Mouse (Mus musculus) neural tube, embryonic 11.5 days (tissue): ENCODE measurements at regions not wholly inside any gene's neighbourhood (a gene's known extent, or its start where the extent isn't known, plus 50 kb on each side); places are given as distances from the start of the nearest gene placed in this dataset.

Experiments used
- ATAC-seq: fragments of 200-750 bp; cut with Nextera tagmentation; 2 replicates; pipeline ENCODE4 v1.8.0; 2017; ENCODE audit warnings: moderate number of reproducible peaks, mild to moderate bottlenecking, moderate TSS enrichment, moderate library complexity; ENCODE audit not compliant: insufficient read depth, low FRiP score, low TSS enrichment
- DNase-seq: peaks from one replicate; pipeline ENCODE4 v3.0.0-alpha.2; 2015; ENCODE audit warnings: low spot score
- H3K27ac ChIP-seq: fragments of 300-500 bp; sonication (generic); 2 replicates; pipeline ENCODE4 v1.5.1; 2014; ENCODE audit warnings: low read depth, mild to moderate bottlenecking, low read length
- H3K27me3 ChIP-seq: fragments of 300-500 bp; sonication (generic); 2 replicates; pipeline ENCODE4 v1.6.1; 2014; ENCODE audit warnings: mild to moderate bottlenecking, low read length, mixed read lengths; ENCODE audit not compliant: control insufficient read depth, insufficient read depth
- H3K36me3 ChIP-seq: fragments of 300-500 bp; sonication (generic); 2 replicates; pipeline ENCODE4 v1.6.1; 2014; ENCODE audit warnings: mild to moderate bottlenecking, low read length, moderate library complexity, mixed read lengths; ENCODE audit not compliant: control insufficient read depth, insufficient read depth
- H3K4me1 ChIP-seq: fragments of 300-500 bp; sonication (generic); 2 replicates; pipeline ENCODE4 v1.6.1; 2014; ENCODE audit warnings: low read length, mixed read lengths; ENCODE audit not compliant: control insufficient read depth, insufficient read depth
- H3K4me2 ChIP-seq: fragments of 300-500 bp; sonication (generic); 2 replicates; pipeline ENCODE4 v1.6.1; 2014; ENCODE audit warnings: low read depth, mild to moderate bottlenecking, moderate library complexity
- H3K4me3 ChIP-seq: fragments of 300-500 bp; sonication (generic); 2 replicates; pipeline ENCODE4 v1.5.1; 2014; ENCODE audit warnings: low read depth, low read length
- H3K9ac ChIP-seq: fragments of 300-500 bp; sonication (generic); 2 replicates; pipeline ENCODE4 v1.6.1; 2014; ENCODE audit warnings: mild to moderate bottlenecking, low read length
- H3K9me3 ChIP-seq: fragments of 300-500 bp; sonication (generic); 2 replicates; pipeline ENCODE4 v1.6.1; 2016; ENCODE audit warnings: low read length; ENCODE audit not compliant: control insufficient read depth
- WGBS: fragments of 180-500 bp; shearing (Covaris S2); extraction: QIAGEN DNeasy Blood & Tissue Kit; methylation state at CpG from one replicate; pipeline ENCODE4 v1.1.7; 2014; 5-methylcytosine and 5-hydroxymethylcytosine counted together

DNA sequence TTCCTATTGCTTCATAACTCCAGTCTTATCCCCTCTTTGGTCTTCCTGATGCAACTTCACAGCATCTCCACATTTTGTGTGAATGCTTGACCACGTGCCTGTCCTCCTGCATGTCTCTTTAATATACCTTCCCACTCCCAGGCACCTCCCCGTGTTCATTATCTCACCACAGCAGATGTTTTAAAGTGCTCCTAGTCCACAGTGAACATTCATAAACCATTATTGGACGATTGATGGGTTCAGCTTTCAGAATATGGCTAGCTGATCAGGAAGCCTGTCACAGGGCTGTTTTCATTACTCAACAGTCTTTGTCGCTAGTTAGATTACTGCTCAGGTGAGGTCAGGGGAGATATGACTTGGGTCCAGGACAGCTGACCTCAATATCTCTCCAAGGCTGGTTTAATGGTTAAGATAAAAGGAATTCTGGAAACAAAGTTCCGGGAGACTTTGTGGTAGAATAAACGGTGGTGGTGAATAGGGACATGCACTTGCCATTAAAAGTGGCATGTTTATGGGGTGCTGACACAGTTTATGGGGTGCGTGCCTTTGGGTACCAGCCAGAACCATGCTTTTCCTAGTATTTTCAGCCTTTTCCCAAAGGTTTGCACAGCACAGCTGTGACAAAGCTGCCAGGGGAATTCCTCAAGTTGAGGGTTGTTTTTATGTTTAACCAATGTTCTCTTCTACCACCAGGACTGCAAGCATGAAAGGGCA, 198.5 kb downstream of the Lnpk start:
- WGBS = 73% methylated on average over 7 of the region's 7 CpGs
- Histone ChIP-seq H3K9ac (no peak overlapping the region), H3K27ac (no peak overlapping the region), H3K4me1 (no peaks in the 10 kb centered on the region), H3K9me3 (no peaks in the 10 kb centered on the region), H3K36me3 (no peaks in the 10 kb centered on the region), H3K4me3 (no peak overlapping the region), H3K27me3 (no peaks in the 10 kb centered on the region), H3K4me2 (no peak overlapping the region)
- no peak for DNase-seq
- ATAC-seq = no peak

DNA sequence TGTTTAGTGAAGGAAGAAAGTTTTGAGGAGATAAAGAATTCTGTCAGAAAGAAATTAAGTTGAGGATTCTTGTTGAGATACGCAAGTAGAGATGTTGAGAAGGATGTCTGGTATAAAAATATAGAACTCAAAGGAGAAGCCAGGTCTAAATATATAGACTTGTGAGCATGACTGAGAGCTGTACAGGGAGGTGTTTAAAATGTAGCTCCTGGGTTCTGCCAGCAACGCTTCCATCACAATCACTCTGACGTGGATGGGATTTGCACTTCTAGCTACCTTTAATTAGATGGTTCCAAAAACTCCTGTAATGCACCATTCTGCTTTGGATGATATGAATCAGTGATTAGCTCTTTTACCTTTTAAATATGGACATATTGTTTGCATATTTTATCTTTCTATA, 200.5 kb downstream of the Lnpk start:
- no peaks in the 10 kb centered on the region for H3K9me3 ChIP-seq
- no peak overlapping the region for H3K4me2 ChIP-seq
- ATAC-seq = no peak
- no peak for DNase-seq
- no peak overlapping the region for H3K9ac ChIP-seq
- H3K27ac ChIP-seq = no peak overlapping the region
- no peak overlapping the region for H3K4me3 ChIP-seq
- no peaks in the 10 kb centered on the region for H3K27me3 ChIP-seq
- 92% methylated on average over 3 of the region's 3 CpGs for WGBS
- no peaks in the 10 kb centered on the region for H3K36me3 ChIP-seq
- no peaks in the 10 kb centered on the region for H3K4me1 ChIP-seq

DNA sequence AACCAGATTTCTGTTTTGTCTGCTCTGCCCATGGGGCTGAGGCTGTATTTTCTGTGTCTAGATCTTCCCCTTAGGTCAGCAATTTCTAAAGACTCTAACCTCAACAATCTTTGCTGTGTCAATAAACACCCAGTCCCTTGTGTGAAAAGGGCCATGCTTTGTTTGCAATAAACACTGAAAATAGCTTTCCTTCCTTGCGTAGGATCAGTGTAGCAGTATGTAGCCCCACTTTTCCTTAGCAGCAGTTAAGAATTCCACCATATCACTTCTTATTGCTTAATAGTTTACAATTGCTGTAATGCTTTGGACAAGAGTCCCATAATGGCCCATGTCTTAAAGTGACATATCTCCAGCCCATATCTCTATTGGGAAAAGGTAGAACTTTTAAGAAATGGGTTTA, 205.3 kb downstream of the Lnpk start:
- WGBS = 75% methylated on average over 1 of the region's 1 CpGs
- H3K27ac ChIP-seq = no peak overlapping the region
- H3K9me3 ChIP-seq = no peaks in the 10 kb centered on the region
- H3K9ac ChIP-seq = no peak overlapping the region
- no peaks in the 10 kb centered on the region for H3K4me1 ChIP-seq
- H3K36me3 ChIP-seq = no peaks in the 10 kb centered on the region
- ATAC-seq = no peak
- no peak for DNase-seq
- H3K27me3 ChIP-seq = no peaks in the 10 kb centered on the region
- no peak overlapping the region for H3K4me3 ChIP-seq
- no peak overlapping the region for H3K4me2 ChIP-seq

DNA sequence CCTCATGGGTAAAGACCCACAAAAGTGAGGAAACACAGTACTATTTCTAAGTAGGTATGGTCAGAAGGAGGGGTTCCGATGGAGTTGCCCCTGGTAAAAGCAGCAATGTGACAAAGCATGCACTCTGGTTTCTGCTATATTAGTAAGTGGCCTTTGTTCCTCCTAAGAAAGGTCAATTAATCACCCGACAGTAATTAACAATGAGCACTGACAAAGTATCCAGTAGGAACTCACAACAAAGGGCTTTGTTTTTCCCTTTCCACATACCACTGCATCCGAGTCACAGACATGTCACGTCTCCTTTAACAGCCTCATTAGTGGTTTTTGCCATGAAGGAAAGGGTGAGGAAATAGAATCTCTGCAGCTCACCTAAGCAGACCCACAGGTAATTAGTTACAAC, 206.2 kb downstream of the Lnpk start:
- no peaks in the 10 kb centered on the region for H3K36me3 ChIP-seq
- DNase-seq (no peak), ATAC-seq (no peak)
- no peak overlapping the region for H3K4me2 ChIP-seq
- H3K9me3 ChIP-seq = no peaks in the 10 kb centered on the region
- no peaks in the 10 kb centered on the region for H3K4me1 ChIP-seq
- no peak overlapping the region for H3K9ac ChIP-seq
- H3K27me3 ChIP-seq = no peaks in the 10 kb centered on the region
- H3K27ac ChIP-seq = no peak overlapping the region
- no peak overlapping the region for H3K4me3 ChIP-seq
- 57% methylated on average over 4 of the region's 4 CpGs for WGBS

DNA sequence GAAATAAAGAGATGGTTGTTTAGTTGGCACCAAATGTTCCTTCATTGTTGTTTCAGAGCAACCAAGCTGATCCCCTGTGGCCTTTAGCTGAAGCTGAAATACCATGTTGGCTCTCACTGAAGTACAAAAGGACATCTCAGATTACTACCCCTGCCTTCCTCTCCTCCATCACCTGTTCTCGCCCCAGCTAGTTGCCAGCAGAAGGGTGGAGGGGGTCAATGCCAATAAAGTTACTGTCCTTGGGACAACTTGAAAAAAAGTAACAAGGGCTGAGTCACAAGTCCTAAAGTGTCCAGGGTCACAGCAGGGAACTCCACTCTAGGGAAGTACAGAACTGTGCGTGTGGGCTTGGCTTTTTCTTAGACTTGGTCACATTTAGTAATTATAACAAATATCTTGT, 216.0 kb downstream of the Lnpk start:
- no peak for ATAC-seq
- no peaks in the 10 kb centered on the region for H3K27me3 ChIP-seq
- H3K9me3 ChIP-seq = no peaks in the 10 kb centered on the region
- no peak for DNase-seq
- H3K4me3 ChIP-seq = no peak overlapping the region
- no peaks in the 10 kb centered on the region for H3K36me3 ChIP-seq
- H3K4me1 ChIP-seq = no peaks in the 10 kb centered on the region
- no peak overlapping the region for H3K4me2 ChIP-seq
- 93% methylated on average over 2 of the region's 2 CpGs for WGBS
- H3K27ac ChIP-seq = no peak overlapping the region
- no peak overlapping the region for H3K9ac ChIP-seq

DNA sequence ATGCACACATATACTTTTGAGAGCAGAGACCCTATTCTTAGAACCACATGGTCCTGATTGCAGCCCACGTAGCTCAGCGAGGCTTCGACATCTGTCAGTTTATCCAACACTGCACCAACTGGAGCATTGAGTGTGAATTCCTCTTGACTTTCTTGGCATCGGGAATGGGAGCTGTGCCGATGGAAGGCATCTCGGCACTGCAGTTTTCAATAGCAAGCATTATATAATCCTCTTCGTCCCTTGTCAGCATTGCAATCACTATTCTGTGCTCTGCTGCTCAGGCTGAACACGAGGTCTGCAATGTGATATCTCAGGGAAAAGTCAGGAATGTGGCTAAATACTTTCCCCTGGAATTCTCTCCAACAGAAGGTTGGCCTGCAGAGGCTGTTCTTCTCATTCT, 224.6 kb downstream of the Lnpk start:
- Histone ChIP-seq H3K27me3 (no peaks in the 10 kb centered on the region), H3K4me1 (no peaks in the 10 kb centered on the region), H3K27ac (no peak overlapping the region), H3K4me3 (no peak overlapping the region), H3K36me3 (no peaks in the 10 kb centered on the region), H3K9me3 (no peaks in the 10 kb centered on the region), H3K9ac (no peak overlapping the region), H3K4me2 (no peak overlapping the region)
- WGBS = 82% methylated on average over 8 of the region's 8 CpGs
- ATAC-seq (no peak), DNase-seq (no peak)

DNA sequence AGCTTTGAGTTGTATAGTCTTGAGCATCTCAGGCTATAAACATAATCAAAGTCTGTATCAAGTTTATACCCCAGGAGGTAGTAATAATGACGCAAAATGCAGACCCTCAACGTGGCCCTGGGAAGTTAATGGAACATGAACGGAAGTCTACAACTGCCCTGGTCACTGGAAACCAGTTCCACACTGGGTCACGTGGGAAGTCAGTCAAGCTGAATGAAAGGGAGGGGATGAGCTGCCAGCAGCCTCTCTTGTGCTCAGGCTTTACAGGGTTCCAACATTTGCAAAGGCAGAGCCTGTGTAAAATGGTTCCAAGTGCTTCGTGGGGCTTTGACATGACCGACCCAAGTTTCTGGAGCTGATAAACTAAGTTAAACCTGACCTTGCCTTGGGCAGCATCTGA, 229.4 kb downstream of the Lnpk start:
- no peak for DNase-seq
- H3K9ac ChIP-seq = no peak overlapping the region
- H3K4me3 ChIP-seq = no peak overlapping the region
- 82% methylated on average over 6 of the region's 6 CpGs for WGBS
- no peaks in the 10 kb centered on the region for H3K27me3 ChIP-seq
- H3K36me3 ChIP-seq = no peaks in the 10 kb centered on the region
- no peak overlapping the region for H3K27ac ChIP-seq
- H3K4me2 ChIP-seq = no peak overlapping the region
- no peak for ATAC-seq
- H3K9me3 ChIP-seq = no peaks in the 10 kb centered on the region
- no peaks in the 10 kb centered on the region for H3K4me1 ChIP-seq

DNA sequence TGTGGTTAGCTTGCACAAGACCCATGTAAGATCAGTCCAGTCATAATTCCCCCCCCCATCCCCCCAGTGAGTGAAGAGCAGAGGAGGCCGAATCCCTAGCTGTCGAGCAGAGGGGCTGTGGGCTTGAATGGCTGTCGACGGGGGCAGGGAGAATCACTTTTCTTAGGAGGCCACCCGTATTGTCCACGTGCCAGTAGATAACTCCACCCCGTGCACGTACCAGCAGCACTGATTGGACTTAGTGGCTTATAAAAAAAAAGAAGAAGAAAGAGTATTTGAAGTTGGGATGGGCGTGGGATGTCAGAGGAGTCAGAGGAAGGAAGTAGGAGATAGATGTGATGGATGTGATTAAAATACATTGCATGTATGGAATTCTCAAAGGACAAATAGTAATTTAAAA, 272.9 kb downstream of the Lnpk start:
- H3K4me1 ChIP-seq = no peaks in the 10 kb centered on the region
- H3K36me3 ChIP-seq = no peaks in the 10 kb centered on the region
- no peak overlapping the region for H3K9ac ChIP-seq
- ATAC-seq (no peak), DNase-seq (no peak)
- no peaks in the 10 kb centered on the region for H3K9me3 ChIP-seq
- no peak overlapping the region for H3K4me2 ChIP-seq
- H3K4me3 ChIP-seq = no peak overlapping the region
- no peaks in the 10 kb centered on the region for H3K27me3 ChIP-seq
- 86% methylated on average over 9 of the region's 9 CpGs for WGBS
- H3K27ac ChIP-seq = no peak overlapping the region

DNA sequence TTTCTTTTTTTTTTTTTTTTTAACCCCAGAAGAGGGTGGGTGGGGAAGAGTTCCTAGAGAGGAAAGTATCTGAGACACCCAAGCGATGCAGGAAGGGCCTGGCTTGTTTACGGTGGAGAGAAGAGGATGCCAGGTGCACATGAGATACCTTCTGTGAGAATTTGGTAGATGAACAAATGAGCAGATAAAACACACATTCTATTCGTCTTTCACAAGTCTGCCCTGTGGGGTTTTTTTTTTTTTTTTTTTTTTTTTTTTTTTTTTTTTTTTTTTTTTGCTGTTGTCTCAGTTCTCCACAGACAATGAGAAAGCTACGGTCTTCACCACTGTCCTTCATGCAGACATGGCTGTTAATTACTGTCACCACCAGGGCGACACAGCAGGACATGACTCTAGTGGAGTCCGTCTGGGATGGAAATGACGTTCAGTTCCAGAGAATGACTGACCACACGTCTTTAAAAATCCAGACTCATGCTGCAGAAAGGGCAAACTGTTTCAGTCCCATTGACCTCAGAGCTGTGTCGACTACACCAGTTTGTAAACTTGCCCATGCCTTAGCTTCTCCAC, 278.3 kb downstream of the Lnpk start:
- Histone ChIP-seq H3K36me3 (no peaks in the 10 kb centered on the region), H3K4me1 (0 out of 2 replicates have a peak, but pooled peaks cover 6% of the 10 kb centered on the region), H3K27me3 (no peaks in the 10 kb centered on the region), H3K4me2 (peak overlapping the region; percentile 35), H3K4me3 (no peak overlapping the region), H3K27ac (no peak overlapping the region), H3K9me3 (no peaks in the 10 kb centered on the region), H3K9ac (no peak overlapping the region)
- WGBS = 14% methylated on average over 9 of the region's 9 CpGs
- no peak for ATAC-seq
- DNase-seq = peak; percentile 26
